Mouse (Mus musculus): Measurements from ENCODE around the gene Ubl7.

GRCm38 (mm10) chr9:57874134-57874533 lies 36.6 kb upstream of the Ubl7 start:
- TF ChIP-seq CTCF (IDR thresholded peaks at IDR 0.05; ENCODE audit: low read depth, low read length) (no peak), TAL1 (conservative IDR thresholded peaks at IDR 0.05; ENCODE audit: low read depth, low read length) (no peak), GATA1 (IDR thresholded peaks at IDR 0.05; ENCODE audit: borderline replicate concordance, low read length) (no peak)
